Mouse (Mus musculus) embryonic facial prominence, embryonic 12.5 days (tissue): Measurements from ENCODE around the gene Glmp. TPM values are rescaled to one million over a fixed set of nuclear protein-coding genes. Genes with fewer than 3 reads are reported as not detected.

Experiments used
- ATAC-seq: fragments of 200-750 bp; cut with Nextera tagmentation; 2 replicates; pipeline ENCODE4 v1.8.0; 2017; ENCODE audit not compliant: insufficient number of reproducible peaks, insufficient read depth, low FRiP score, low TSS enrichment
- H3K27ac ChIP-seq: fragments of 300-500 bp; sonication (generic); 2 replicates; pipeline ENCODE4 v1.5.1; 2016; ENCODE audit warnings: mild to moderate bottlenecking
- H3K27me3 ChIP-seq: fragments of 300-500 bp; sonication (generic); 2 replicates; pipeline ENCODE4 v1.6.1; 2016; ENCODE audit warnings: mild to moderate bottlenecking, moderate library complexity
- H3K36me3 ChIP-seq: fragments of 300-500 bp; sonication (generic); 2 replicates; pipeline ENCODE4 v1.6.1; 2016; ENCODE audit warnings: mild to moderate bottlenecking
- H3K4me1 ChIP-seq: fragments of 300-500 bp; sonication (generic); 2 replicates; pipeline ENCODE4 v1.6.1; 2016
- H3K4me2 ChIP-seq: fragments of 300-500 bp; sonication (generic); replicated peaks from 2 replicates; pipeline ENCODE4 v1.6.1; 2016; ENCODE audit warnings: mild to moderate bottlenecking, moderate library complexity
- H3K4me3 ChIP-seq: fragments of 300-500 bp; sonication (generic); 2 replicates; pipeline ENCODE4 v1.5.1; 2016; ENCODE audit warnings: mild to moderate bottlenecking
- H3K9ac ChIP-seq: fragments of 300-500 bp; sonication (generic); 2 replicates; pipeline ENCODE4 v1.6.1; 2016; ENCODE audit warnings: mild to moderate bottlenecking, moderate library complexity
- H3K9me3 ChIP-seq: fragments of 300-500 bp; sonication (generic); 2 replicates; pipeline ENCODE4 v1.6.1; 2016; ENCODE audit warnings: mild to moderate bottlenecking, moderate library complexity
- WGBS: fragments of 180-500 bp; shearing (Covaris S2); methylation state at CpG from one replicate; pipeline ENCODE4 v1.1.7; 2016; 5-methylcytosine and 5-hydroxymethylcytosine counted together
- polyA plus RNA-seq: library from polyadenylated mRNA; unstranded; fragments of >200 nt; fragmentation: Nextera tagmentation; extraction: Ambion mirVana; gene quantifications from 2 replicates; pipeline ENCODE4 v1.2.1, GENCODE M21; 2016

Gene Glmp
- polyA plus RNA-seq, 1 experiment from 2014 or later: 169 TPM

DNA sequence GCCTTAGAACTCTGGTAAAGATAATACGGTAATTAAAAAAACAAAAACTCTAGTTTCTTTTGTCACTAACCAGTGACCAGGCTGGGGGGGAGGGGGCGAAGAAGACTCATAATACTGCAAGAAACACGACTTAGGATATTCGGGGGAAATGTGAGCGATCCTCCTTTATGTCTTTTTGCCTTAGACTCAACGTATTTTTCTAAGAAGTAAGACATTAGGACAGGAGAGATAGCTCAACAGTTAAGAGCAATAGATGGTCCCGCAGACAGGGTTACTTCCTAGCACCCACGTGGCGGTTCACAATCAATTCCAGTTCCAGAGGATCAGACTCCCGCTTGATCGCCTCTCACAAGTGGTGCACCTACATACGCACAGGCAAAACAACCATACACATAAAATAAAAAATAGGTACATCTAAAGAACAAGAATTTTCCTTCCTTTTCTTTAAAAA lies 28.7 kb upstream of the Glmp start:
- Histone ChIP-seq H3K27me3 (no peaks in the 10 kb centered on the region), H3K27ac (peak overlapping the region; percentile 90), H3K36me3 (peaks cover 21% of the 10 kb centered on the region), H3K4me3 (peak overlapping the region; percentile 78), H3K4me2 (peak overlapping the region; percentile 59), H3K9me3 (no peaks in the 10 kb centered on the region), H3K9ac (peak overlapping the region; percentile 51), H3K4me1 (peaks cover 14% of the 10 kb centered on the region)
- 2% methylated on average over 12 of the region's 12 CpGs for whole genome bisulfite sequencing
- peak; percentile 19; the same call in 1 of the 2 replicates for ATAC-seq

DNA sequence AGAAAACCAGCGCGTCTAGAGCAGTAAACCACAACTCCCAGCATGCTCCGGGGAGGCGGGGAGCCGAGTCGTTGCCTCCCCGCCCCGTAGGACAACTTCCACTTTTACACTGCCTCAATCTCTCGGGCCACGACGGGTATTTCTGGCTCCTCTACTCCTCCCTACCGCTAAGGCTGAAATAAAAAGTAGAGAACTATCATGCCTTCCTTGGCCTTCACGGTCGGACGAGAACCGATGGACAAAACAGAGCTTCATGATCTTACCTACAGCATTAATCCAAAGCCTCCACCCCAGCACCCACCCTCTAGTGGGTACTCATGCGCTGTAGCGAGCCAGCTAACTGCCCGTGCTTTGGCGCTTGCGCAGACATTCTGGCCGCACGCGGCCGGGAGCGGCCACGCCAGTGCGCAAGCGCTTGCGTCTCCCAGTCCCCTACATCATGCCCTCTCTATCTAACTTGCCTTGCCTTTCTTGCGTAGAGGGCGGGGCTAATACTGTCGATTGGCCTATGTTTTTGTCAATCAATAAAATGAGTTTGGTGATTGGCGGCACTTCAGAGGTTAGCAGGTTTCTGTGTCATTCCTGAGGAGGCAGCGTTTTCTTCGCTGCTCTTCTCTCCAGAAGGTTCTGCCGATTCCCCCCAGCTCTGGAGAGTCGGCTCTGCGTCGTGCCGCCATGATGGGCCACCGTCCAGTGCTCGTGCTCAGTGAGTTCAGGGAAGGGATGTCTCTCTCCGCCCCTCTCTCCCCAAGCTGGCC lies 28.1 kb upstream of the Glmp start, which contains the start of the genes Tsacc and Cct3:
Gene Tsacc, minus strand, starts transcription at position 439 of the 758 bp plus-strand sequence.
Gene Cct3, plus strand, starts transcription at position 556 of the 758 bp plus-strand sequence.
- WGBS: 1% methylated on average over 44 of the region's 44 CpGs
- peak within 1 kb of the TSS; percentile 85 for H3K4me2 ChIP-seq
- H3K9me3 ChIP-seq: no peaks in the 10 kb centered on the region
- no peaks in the 10 kb centered on the region for H3K27me3 ChIP-seq
- peaks cover 27% of the 10 kb centered on the region for H3K36me3 ChIP-seq
- H3K9ac ChIP-seq: peak within 1 kb of the TSS; percentile 84
- peak within 1 kb of the TSS; percentile 94 for H3K27ac ChIP-seq
- H3K4me1 ChIP-seq: peaks cover 14% of the 10 kb centered on the region
- H3K4me3 ChIP-seq: peak within 1 kb of the TSS; percentile 78
- ATAC-seq: peak; percentile 100

DNA sequence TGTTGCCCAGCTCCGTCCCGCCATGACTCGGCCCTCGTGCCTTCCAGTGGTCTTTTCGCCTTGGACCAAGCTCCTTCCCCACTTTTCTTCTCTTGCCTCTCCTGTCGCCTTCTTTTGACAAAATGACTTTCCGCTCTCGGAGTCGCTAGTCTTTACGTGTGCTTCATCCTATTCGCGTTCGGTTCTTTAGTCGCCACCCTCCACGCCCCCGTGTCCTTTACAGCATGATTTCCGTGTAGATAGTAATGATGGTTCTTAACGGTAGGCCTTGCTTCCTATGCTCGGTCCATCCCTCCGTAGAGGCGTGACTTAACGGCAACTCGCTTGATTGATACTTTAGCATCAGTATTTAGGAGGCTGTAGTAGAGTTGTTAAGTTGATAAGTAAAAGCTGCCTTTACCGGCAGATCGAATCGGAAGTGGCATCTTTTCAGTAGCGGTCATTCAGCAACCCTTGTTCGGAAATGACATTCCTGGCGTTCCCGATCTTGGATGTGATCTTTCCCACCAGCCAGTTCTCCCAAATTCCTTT lies 27.4 kb upstream of the Glmp start:
- peak overlapping the region; percentile 94 for H3K27ac ChIP-seq
- ATAC-seq: no peak
- peak overlapping the region; percentile 78 for H3K4me3 ChIP-seq
- no peaks in the 10 kb centered on the region for H3K9me3 ChIP-seq
- peaks cover 32% of the 10 kb centered on the region for H3K36me3 ChIP-seq
- H3K27me3 ChIP-seq: no peaks in the 10 kb centered on the region
- H3K4me2 ChIP-seq: peak overlapping the region; percentile 85
- H3K4me1 ChIP-seq: peaks cover 14% of the 10 kb centered on the region
- H3K9ac ChIP-seq: peak overlapping the region; percentile 84
- WGBS: under 1% methylated on average over 30 of the region's 30 CpGs

DNA sequence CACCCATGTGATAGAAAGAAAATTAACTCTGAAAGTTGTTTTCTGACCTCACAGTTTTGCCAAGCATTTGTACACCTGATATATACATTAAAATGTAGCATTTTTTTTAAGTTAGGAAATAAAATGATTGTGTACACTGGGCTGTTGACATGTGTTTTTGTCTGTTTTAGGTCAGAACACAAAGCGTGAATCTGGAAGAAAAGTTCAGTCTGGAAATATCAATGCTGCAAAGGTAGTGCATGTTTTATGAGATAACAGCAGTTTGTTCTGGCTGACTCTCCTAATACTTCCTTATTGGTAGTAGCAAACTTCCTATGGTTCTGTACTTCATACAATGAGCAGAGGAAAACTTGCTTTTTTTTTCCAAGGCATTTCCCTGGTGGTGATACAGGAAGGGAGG lies 25.7 kb upstream of the Glmp start:
- Histone ChIP-seq H3K4me2 (no peak overlapping the region), H3K36me3 (peaks cover 48% of the 10 kb centered on the region)

DNA sequence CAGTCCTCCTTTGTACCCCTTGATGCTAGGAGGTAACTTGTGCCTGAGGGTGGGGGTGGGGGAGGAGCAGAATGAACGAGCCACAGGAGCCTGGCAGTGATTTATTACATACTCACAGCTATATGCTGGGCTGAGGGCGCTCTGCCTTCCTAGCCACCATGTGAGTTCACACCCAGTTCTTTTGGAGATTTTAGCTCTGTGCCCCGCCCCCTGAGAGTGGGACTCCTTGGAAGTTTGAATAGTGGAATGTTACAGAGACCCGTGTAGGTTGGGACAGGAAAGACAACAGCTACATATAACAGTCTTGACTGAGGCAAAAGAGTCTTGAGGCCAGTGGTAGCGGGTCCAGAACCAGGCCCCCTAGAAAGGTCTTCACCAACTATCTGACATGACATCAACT lies 4.1 kb downstream of the Glmp start:
- Histone ChIP-seq H3K4me3 (no peak overlapping the region), H3K27ac (no peak overlapping the region), H3K4me2 (no peak overlapping the region), H3K9ac (no peak overlapping the region), H3K27me3 (no peaks in the 10 kb centered on the region), H3K9me3 (no peaks in the 10 kb centered on the region), H3K4me1 (peaks cover 13% of the 10 kb centered on the region), H3K36me3 (peaks cover 29% of the 10 kb centered on the region)
- ATAC-seq: no peak
- WGBS: 81% methylated on average over 5 of the region's 5 CpGs

More for the DNA sequence above, 25.7 kb upstream of the Glmp start:
- WGBS: 95% methylated on average over 1 of the region's 1 CpGs
- H3K27me3 ChIP-seq: no peaks in the 10 kb centered on the region
- no peak overlapping the region for H3K9ac ChIP-seq
- no peak overlapping the region for H3K27ac ChIP-seq
- no peaks in the 10 kb centered on the region for H3K9me3 ChIP-seq
- H3K4me3 ChIP-seq: no peak overlapping the region
- no peak for ATAC-seq
- H3K4me1 ChIP-seq: peaks cover 14% of the 10 kb centered on the region

DNA sequence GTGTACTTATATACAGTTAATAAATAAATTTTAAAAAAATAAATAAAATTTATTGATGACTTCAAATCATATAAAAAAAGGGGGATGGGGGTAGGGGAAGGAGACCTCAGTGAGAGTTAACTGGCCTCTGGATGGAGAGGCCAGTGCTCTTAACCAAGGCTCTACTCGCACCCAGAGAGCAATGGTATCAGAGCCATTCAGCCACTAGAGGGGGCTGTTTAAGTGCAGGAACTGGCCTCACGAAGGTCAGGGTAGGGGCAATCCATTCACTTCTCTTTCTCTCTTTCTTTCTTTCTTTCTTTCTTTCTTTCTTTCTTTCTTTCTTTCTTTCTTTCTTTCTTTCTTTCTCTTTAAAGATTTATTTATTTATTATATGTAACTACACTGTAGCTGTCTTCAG lies 6.5 kb downstream of the Glmp start:
- 33% methylated on average over 2 of the region's 2 CpGs for WGBS
- Histone ChIP-seq H3K4me3 (no peak overlapping the region), H3K9ac (no peak overlapping the region), H3K9me3 (no peaks in the 10 kb centered on the region), H3K36me3 (peaks cover 29% of the 10 kb centered on the region), H3K4me2 (no peak overlapping the region), H3K27me3 (no peaks in the 10 kb centered on the region), H3K27ac (no peak overlapping the region), H3K4me1 (peaks cover 14% of the 10 kb centered on the region)
- no peak for ATAC-seq

DNA sequence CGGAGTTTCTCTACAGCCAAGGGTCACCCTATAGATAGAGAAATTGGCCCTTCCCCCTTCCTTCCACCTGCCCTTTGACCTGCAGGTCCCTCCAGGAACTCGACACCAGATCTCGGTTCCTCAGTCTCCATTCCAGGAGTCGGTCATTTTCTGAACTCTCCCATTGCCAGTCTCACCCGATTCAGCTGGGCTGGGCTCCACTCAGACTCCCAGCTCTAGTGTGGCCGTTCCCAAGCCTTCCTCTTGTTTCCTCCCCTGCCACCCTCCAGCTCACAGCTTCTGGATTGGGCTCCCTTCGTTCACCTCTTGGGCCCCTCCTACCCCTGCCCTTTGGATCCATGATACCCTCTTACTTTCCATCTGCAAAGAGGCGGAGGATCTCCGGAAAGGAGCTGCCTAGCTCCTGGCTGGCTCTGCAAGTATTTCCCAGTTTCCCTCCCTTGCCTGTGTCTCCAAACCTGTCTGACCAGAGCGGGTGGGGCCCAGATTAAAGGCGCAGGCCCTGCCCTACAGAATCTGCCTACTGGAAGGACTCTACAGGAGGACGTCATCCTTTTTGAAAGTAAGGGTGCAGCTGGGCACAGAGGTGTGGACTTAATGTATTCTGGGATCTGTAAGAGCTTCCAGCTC lies 9.3 kb downstream of the Glmp start:
- 41% methylated on average over 12 of the region's 12 CpGs for WGBS
- peak overlapping the region; percentile 79 for H3K4me2 ChIP-seq
- H3K36me3 ChIP-seq: peaks cover 6% of the 10 kb centered on the region
- H3K4me1 ChIP-seq: peaks cover 30% of the 10 kb centered on the region
- H3K4me3 ChIP-seq: no peak overlapping the region
- no peaks in the 10 kb centered on the region for H3K9me3 ChIP-seq
- ATAC-seq: no peak
- no peaks in the 10 kb centered on the region for H3K27me3 ChIP-seq
- H3K9ac ChIP-seq: 0 out of 2 replicates have a peak overlapping the region, but pooled peaks have one; percentile 89
- H3K27ac ChIP-seq: 0 out of 2 replicates have a peak overlapping the region, but pooled peaks have one; percentile 25

DNA sequence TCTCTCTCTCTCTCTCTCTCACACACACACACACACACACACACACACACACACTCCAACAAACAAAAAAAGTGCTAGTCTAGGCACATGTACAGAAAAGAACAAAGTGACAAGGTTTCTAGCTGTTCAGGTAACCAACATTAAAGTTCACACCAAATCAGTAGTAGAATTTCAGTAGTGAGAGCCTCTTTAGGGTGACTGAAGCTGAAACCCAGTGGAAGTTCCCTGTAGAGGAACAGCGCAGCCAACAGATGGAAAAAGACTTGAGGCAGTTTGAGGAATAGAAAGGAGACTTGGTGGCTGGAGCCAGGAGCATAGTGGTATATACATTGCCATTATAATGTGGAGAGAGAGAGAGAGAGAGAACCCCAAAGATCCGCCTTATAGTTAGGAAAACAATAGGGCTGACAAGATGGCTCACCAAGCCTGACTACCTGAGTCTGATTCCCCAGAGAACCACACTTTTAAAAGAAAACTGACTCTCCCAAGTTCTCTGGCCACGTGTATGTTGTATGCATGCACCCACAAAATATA lies 10.1 kb downstream of the Glmp start:
- no peaks in the 10 kb centered on the region for H3K36me3 ChIP-seq
- peaks cover 30% of the 10 kb centered on the region for H3K4me1 ChIP-seq
- H3K4me2 ChIP-seq: peak overlapping the region; percentile 79
- no peaks in the 10 kb centered on the region for H3K27me3 ChIP-seq
- no peak overlapping the region; the same call in 1 of the 2 replicates for H3K27ac ChIP-seq
- WGBS: 36% methylated on average over 3 of the region's 3 CpGs
- peak overlapping the region; percentile 89 for H3K9ac ChIP-seq
- peak overlapping the region; percentile 80 for H3K4me3 ChIP-seq
- H3K9me3 ChIP-seq: no peaks in the 10 kb centered on the region
- ATAC-seq: no peak

DNA sequence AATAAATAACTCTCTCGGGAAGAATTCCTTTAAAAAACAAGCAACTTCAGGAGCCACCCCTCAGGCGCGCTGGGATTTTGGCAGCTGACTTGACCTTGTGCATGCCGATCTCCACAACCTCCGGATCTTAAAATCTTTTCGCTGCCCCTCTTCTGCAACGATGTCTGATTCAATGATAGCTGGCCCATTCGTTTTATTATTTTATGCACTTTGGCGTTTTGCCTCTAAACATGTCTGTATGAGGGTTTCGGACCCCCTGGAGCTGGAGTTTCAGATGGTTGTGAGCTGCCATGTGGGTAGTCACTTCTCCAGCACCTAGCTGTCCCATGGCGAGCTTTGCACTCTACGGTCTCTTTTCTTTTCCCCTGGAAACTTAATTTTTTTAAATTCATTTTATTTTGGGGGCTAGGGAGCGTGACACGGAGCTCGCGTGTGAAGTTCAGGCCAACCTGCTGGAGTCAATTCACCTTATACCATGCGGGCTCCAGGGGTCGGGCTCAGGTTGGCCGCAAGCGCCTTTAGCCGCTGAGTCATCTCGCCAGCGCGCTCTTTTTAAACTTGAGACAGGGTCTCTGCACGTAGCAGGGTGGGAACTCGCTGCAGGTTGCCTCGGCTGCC lies 10.7 kb downstream of the Glmp start:
- 2% methylated on average over 27 of the region's 27 CpGs for WGBS
- Histone ChIP-seq H3K27me3 (no peaks in the 10 kb centered on the region), H3K4me2 (peak overlapping the region; percentile 79), H3K4me3 (peak overlapping the region; percentile 80), H3K27ac (peak overlapping the region; percentile 92), H3K4me1 (peaks cover 30% of the 10 kb centered on the region), H3K9ac (peak overlapping the region; percentile 89), H3K36me3 (no peaks in the 10 kb centered on the region), H3K9me3 (no peaks in the 10 kb centered on the region)
- peak; percentile 59 for ATAC-seq

DNA sequence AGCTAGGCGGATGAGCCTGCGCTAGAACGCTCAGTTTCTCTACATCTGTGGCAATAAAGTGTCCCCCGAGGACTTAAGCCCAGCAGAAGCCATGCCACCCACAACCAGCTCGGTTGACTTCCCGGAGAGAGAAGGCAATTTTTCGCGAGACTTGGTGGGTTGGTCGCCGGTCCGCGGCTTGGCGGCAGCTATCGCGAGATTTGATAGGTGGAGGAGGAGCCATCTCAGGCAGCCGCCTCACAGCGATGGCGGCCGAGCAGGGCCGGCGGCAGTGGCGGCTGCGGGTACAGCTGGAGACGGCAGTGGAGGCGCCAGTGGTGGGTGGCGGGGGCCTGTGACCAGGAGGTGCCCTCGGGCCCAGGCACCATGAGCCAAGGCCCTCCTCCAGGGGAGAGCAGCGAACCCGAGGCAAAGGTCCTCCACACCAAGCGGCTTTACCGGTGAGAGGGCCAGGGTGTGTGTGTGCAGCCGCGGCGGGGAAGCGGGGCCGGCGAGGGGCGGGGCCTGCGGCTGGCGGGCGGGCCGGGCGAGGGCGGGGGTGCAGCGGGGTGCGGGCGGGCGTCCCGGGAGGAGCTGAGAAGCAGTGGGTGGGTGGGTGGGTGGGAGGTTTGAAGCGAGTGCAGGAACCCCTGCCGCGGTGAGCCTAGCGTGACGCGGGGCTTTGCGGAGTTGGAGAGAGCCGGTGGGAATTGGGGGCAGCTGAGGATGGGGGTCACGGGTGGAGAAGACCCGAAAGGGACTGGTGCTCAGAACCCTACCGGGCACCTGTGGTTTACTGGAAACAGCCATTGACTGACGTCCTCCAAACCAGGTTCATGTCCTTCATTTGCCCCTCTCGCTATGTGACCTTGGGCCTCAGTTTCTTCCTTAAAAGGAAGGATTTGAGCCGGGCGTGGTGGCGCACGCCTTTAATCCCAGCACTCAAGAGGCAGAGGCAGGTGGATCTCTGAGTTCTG lies 11.5 kb downstream of the Glmp start, which contains the start of the genes Tmem79 and Smg5:
Gene Tmem79, minus strand, starts transcription at position 91 of the 956 bp plus-strand sequence.
Gene Smg5, plus strand, starts transcription at position 203 of the 956 bp plus-strand sequence.
- Histone ChIP-seq H3K27ac (peak within 1 kb of the TSS; percentile 92), H3K4me1 (peaks cover 30% of the 10 kb centered on the region), H3K4me2 (peak within 1 kb of the TSS; percentile 79), H3K36me3 (no peaks in the 10 kb centered on the region), H3K9me3 (no peaks in the 10 kb centered on the region), H3K9ac (peak within 1 kb of the TSS; percentile 89), H3K27me3 (no peaks in the 10 kb centered on the region), H3K4me3 (peak within 1 kb of the TSS; percentile 80)
- ATAC-seq: peak; percentile 88
- WGBS: 2% methylated on average over 59 of the region's 66 CpGs
